Mouse (Mus musculus): ENCODE data around the gene Hyal3.

DNA sequence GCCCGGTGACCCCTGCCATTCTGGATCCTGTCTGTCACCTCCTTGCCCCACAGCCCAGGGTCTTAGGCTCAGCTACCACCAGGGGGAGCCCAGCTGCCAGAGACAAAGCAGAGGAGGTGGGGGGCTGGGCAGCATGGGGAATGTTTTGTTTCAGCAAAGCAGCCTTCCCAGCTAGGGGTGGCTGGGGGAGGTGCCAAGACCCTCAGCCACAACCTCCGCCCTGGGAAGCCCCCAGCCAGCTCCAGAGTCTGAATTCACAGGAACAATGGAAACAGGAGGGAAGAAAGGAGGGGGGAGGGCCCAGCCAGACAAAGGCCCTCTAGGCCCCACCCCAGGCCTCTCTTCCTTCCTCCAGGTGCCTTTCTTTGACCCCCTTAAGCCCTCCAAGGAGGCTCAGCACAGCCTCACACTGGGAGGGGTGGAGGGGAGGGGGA is 46.2 kb downstream of the Hyal3 start:
- TF ChIP-seq POLR2A (IDR thresholded peaks at IDR 0.05; ENCODE audit: extremely low read depth, insufficient read depth, low read length) (no peak), CTCF (IDR thresholded peaks at IDR 0.05; ENCODE audit: low read depth, low read length) (peak; percentile 89)
